Mouse (Mus musculus) brain, embryonic 14.5 days (tissue): Measurements from ENCODE around the gene Ap1g2.

Experiments
- CTCF ChIP-seq: fragments of 200-500 bp; IDR thresholded peaks from 2 replicates; pipeline ENCODE4 v1.5.1; 2012; ENCODE audit warnings: inconsistent platforms, mild to moderate bottlenecking, moderate library complexity, borderline replicate concordance; ENCODE audit not compliant: insufficient read depth, insufficient read length; ENCODE audit errors: extremely low read depth
- POLR2A ChIP-seq: fragments of 200-500 bp; IDR thresholded peaks from 2 replicates; pipeline ENCODE4 v1.6.1; 2012; ENCODE audit warnings: mild to moderate bottlenecking, inconsistent platforms, borderline replicate concordance; ENCODE audit not compliant: poor library complexity, insufficient read depth, insufficient read length, severe bottlenecking; ENCODE audit errors: extremely low read depth

GRCm38 (mm10) chr14:55106990-55107389 lies 597 bp upstream of the Ap1g2 start:
- TF ChIP-seq CTCF (no peak), POLR2A (no peak)
